Mouse (Mus musculus) frontal cortex, postnatal 36 days (tissue): ENCODE measurements around the gene Limd1.
A peak's percentile ranks its signal among the peaks of the same experiment; 100 is the strongest.

Experiments
- DNase-seq, 2 experiments: peaks; one replicate each; pipeline ENCODE4 v3.0.0; 2022; ENCODE audit warnings: low spot score in 2 of 2

Gene Limd1

GRCm38 (mm10) chr9:123515087-123515486, 36.6 kb downstream of the Limd1 start:
- no peak for DNase-seq

GRCm38 (mm10) chr9:123516641-123517385, 38.3 kb downstream of the Limd1 start:
- DNase-seq: no peak

DNA sequence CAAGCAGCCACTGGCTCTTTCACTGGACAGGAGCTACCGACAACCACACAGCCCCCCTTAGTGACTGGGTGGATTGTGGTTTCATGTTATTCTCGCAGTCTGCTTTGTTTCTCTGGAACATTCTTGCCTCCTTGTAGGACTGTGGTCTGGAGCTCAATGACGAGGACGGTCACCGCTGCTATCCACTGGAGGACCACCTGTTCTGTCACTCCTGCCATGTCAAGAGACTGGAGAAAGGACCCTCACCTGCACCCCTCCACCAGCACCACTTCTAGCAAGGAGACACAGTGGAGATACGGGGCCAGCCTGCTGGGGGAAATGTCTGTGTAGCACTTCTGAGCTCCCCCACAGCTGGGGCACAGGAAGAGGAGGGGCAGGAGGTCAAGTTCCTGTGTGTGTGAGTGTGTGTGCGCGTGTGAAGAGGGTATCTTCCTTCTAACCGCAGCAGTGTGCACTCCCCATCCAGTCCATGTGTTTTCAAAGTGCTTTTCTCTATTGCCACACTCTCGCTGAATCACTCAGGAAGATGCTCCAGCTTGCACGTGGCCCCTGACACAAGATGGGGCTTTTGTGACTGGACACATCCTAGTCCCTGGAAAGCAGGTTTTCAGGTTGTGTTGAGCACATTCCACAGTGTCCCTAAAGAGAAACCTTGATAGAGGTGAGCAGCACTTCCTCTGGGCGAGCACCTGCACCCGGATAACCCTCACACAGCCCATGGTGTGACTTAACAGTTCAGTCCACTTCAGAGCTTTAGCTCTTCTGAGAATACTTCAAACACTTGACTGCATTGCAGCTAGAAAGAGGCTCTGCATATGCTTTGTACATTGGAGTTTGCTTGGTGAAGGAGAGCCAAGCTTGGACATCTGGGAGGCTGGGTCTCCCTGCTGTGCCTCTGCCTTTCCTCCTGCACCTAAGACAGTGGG, 40.7 kb downstream of the Limd1 start:
- DNase-seq: no peak

GRCm38 (mm10) chr9:123520735-123521134, 42.2 kb downstream of the Limd1 start:
- DNase-seq: no peak

DNA sequence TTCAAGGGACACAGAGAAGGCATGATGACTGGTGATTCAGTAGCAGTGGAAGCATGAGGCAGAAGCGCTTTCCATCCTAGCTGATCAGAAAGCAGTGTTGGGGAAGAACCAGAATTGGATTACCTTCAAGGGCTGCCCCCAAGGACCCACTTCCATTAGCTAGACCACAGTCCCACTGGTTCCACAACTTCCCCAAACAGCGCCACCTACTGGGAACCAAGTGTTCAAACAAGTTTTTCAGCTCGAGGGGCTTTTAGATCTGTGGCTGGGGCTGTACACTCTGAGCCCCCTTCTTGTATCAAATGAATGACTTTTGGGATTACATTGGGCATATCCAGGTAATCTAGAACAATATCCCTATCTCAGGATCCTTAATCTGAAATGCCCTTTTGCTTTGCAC, 45.2 kb downstream of the Limd1 start:
- no peak for DNase-seq

GRCm38 (mm10) chr9:123525095-123525494, 46.6 kb downstream of the Limd1 start:
- peak; percentile 55 to 67 for DNase-seq

- no peak for DNase-seq
Measured at GRCm38 (mm10) chr9:123526502-123526901, 48.0 kb downstream of the Limd1 start.

GRCm38 (mm10) chr9:123528087-123528925, 49.8 kb downstream of the Limd1 start:
- DNase-seq: no peak

DNA sequence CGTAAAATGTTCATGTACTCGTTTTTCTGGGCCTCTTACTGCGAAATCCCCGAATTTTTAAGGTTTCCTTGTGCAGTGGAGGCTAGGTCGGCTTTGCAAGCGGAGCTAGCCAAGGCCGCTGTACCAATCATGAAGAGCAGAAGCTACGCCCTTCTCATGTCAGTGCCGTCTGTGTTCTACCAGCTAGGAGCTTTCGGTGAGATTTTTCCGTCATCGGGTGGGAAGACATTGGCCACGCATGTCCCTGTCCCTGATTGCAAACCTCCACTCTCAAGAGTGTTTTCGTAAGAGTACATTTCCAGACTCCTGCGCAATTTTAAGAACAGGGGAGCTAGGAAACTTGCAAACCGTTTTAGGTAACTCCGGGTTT, 50.4 kb downstream of the Limd1 start:
- peak in 1 of 2 experiments; percentile 58 for DNase-seq

DNA sequence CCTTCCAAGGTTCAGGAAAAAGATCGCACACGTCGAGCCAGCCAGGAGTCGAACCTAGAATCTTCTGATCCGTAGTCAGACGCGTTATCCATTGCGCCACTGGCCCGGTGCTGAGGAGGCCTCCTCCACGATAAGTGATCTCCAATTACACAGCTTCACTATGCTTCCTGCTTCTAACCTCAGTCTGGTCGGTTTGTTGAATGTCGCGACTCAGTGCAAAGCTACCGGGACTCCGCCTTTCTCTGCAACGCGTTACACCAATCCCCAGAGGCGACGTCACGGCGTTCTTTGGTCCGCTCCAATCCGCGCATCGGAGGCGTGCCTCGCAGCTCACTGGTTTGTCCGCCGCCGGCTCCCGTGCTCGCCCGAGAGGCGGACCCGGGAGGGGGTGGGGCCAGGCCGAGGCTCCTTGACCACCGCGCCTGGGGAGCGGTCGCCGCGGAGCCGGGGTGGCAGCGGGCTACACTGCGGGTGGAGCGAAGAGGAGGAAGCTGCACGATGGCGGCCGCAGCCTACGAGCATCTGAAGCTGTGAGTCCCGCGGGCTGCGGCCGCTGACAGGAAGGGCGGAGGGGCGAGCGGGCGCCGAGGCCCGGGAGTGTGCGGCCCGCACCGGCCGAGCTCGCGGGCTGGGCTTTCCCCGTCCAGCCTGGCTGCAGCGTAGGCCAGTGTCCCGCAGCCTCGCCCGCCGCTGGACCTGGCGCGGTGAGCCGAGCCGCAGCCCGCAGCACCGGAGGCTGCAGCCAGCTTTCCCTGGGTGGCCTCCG, 51.1 kb downstream of the Limd1 start, which contains the start of gene Sacm1l:
TSS of gene Sacm1l (plus strand) at position 368 of the 766 bp plus-strand sequence.
- DNase-seq: peak; percentile 97 to 99

- peak in 1 of 2 experiments; percentile 39 for DNase-seq
Measured at GRCm38 (mm10) chr9:123530158-123530475, 51.6 kb downstream of the Limd1 start.

GRCm38 (mm10) chr9:123530566-123531130, 52.1 kb downstream of the Limd1 start:
- no peak for DNase-seq

GRCm38 (mm10) chr9:123531234-123531633, 52.7 kb downstream of the Limd1 start:
- DNase-seq: no peak

GRCm38 (mm10) chr9:123536613-123537012, 58.1 kb downstream of the Limd1 start:
- no peak for DNase-seq

DNA sequence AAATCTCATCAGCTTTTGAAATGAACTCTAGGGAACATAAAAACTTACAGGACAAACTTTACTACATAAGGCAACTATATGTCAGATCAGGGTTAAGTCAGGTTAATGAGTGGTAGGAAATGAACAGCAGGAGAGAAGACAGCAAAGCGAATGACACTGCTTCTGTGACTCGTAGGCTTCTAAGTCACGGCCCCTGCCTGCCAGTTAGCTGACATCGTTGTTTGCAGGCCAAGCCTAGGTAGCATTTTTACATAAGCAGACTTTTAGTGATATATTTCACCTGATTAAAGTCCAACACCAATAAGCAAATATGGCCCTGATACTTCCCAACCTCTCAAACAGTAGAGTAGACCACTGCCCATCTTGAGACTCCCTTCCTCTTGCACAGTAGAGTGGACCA, 59.7 kb downstream of the Limd1 start:
- no peak for DNase-seq

- DNase-seq: no peak
Measured at GRCm38 (mm10) chr9:123539093-123539492, 60.6 kb downstream of the Limd1 start.

- no peak for DNase-seq
Measured at GRCm38 (mm10) chr9:123539823-123540222, 61.3 kb downstream of the Limd1 start.

DNA sequence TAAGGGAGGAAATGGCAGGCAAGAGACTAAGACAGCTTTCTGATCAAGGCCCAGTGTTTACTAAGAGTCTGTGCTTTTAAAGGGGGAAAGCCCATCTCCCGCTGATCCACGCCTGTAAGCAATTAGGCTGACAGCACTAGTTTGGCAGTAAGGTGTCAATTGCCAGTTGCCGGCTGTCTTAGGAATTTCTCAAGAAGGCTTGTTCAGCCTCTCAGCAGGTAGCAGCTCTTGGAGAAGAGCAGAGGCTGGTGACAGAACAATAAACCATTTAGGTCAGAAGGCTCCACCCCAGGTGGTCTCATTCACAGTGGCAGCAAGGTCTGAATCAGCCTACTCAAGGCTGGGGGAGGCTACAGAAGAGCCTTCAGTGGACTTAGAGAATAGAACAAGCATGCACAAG, 76.1 kb downstream of the Limd1 start:
- DNase-seq: no peak
